Mouse (Mus musculus) left cerebral cortex, adult 2 months (tissue): ENCODE results near the gene Srsf7. TPM values are rescaled to one million over a fixed set of nuclear protein-coding genes. Genes with fewer than 3 reads are reported as not detected.

Experiments used
- DNase-seq, 2 experiments: peaks; one replicate each; pipeline ENCODE4 v3.0.0; 2021 to 2022; ENCODE audit warnings: low spot score in 2 of 2, mixed read lengths in 1 of 2; ENCODE audit errors: extremely low spot score in 1 of 2
- H3K27ac ChIP-seq: fragments of 200-600 bp; 2 replicates; pipeline ENCODE4 v1.8.1; 2022
- H3K4me3 ChIP-seq: fragments of 200-600 bp; 2 replicates; pipeline ENCODE4 v1.8.1; 2022
- CTCF ChIP-seq: fragments of 200-600 bp; IDR thresholded peaks from 2 replicates; pipeline ENCODE4 v1.8.1; 2022; ENCODE audit warnings: antibody characterized with exemption, mild to moderate bottlenecking, moderate library complexity
- intact Hi-C: fragments of 180-260 bp; cut with DNase I; formaldehyde crosslinking; loops from one replicate; pipeline ENCODE4 v1.15.1; 2025
- total RNA-seq, 2 experiments: library from RNA; stranded (reverse); gene quantifications; 2 replicates each; pipeline ENCODE4 v1.2.3; 2021

Srsf7 gene
- total RNA-seq, 2 experiments from 2014 or later: 103 to 115 TPM

DNA sequence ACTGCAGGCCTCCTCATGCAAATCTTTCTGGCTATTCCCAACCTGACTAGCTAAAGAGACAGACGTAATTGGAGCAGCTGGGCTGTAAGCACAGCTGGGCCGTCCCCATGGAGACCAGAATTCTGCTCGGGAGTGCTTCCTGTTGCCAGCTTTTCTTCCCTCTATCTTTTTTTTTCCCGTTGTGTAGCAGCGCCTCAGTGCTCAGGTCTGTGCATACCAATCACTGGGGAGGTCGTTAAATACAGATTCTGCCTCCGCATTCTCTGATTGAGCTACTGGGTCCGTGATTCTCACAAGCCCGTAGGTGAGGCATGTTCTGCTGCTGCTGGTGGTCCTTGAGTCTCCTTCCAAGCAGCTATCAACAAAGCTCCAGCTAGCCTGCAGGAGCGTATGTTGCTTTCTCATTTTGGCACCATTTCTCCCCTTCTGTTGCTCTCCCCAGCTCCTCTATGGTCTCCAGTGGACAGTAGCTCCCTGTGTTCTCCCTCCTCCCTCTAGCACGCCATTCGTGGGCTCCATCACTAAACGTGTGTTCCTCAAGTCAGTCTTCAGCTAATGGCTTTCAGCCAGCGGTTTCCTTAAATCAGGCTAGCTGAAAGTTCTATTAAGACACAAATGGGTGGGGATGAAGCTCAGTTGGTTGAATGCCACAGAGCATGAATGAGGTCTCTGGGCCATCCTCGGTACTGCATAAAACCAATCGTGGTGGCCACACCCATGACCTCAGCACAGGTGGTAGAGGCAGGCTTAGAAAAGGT is 38.5 kb downstream of the Srsf7 start:
- peak; percentile 51 to 68 for DNase-seq
- TF ChIP-seq CTCF: no peak
- Histone ChIP-seq H3K4me3 (peak overlapping the region; percentile 22), H3K27ac (peak overlapping the region; percentile 92)
- intact Hi-C loops: loop anchor here (1.0 to 2.0 kb wide), 2 partner anchors 42 to 108 kb away; no protein-coding TSS in a partner anchor

GRCm38 (mm10) chr17:80167851-80168251 is 39.3 kb downstream of the Srsf7 start:
- peak overlapping the region; percentile 22; the same call in 1 of the 2 replicates for H3K4me3 ChIP-seq
- H3K27ac ChIP-seq: peak overlapping the region; percentile 92
- intact Hi-C loops: loop anchor here (1.0 to 2.0 kb wide), 2 partner anchors 42 to 107 kb away; no protein-coding TSS in a partner anchor
- peak; percentile 37 to 49 for DNase-seq
- no peak for TF ChIP-seq CTCF

- intact Hi-C loops: no loop called here
- Histone ChIP-seq H3K4me3 (no peak overlapping the region), H3K27ac (peak overlapping the region; percentile 92)
- no peak for TF ChIP-seq CTCF
- no peak for DNase-seq
These were observed 39.7 kb downstream of the Srsf7 start for GRCm38 (mm10) chr17:80167436-80167835.

DNA sequence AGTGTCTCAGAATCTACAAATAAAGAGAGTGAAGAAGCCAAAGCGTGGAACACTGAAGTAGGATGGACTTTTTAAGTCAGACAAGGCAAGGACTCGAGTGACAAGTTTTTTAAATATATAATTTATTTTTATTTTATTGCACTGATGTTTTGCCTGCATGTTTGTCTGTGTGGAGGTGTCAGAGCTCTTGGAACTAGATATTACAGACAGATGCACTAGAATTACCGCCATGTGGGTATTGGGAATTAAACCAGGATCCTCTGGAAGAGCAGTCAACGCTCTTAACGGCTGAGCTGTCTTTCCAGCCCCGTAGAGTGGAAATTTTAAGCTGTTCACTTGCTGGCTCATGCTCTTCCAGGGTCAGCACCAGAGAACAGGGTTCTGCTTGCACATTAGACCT is 40.8 kb downstream of the Srsf7 start:
- no peak for DNase-seq
- intact Hi-C loops: no loop called here
- no peak for TF ChIP-seq CTCF
- no peak overlapping the region for H3K4me3 ChIP-seq
- peak overlapping the region; percentile 92 for H3K27ac ChIP-seq

GRCm38 (mm10) chr17:80165741-80166140 is 41.4 kb downstream of the Srsf7 start:
- no peak overlapping the region for H3K4me3 ChIP-seq
- intact Hi-C loops: loop anchor here (1.0 kb wide), 1 partner anchor 81 kb away; no protein-coding TSS in a partner anchor
- DNase-seq: peak; percentile 54 to 64
- H3K27ac ChIP-seq: peak overlapping the region; percentile 92
- no peak; the same call in 1 of the 2 replicates for TF ChIP-seq CTCF

GRCm38 (mm10) chr17:80163991-80164390 is 43.1 kb downstream of the Srsf7 start:
- DNase-seq: no peak
- no peak for TF ChIP-seq CTCF
- Histone ChIP-seq H3K4me3 (no peak overlapping the region), H3K27ac (no peak overlapping the region)
- intact Hi-C loops: no loop called here

DNA sequence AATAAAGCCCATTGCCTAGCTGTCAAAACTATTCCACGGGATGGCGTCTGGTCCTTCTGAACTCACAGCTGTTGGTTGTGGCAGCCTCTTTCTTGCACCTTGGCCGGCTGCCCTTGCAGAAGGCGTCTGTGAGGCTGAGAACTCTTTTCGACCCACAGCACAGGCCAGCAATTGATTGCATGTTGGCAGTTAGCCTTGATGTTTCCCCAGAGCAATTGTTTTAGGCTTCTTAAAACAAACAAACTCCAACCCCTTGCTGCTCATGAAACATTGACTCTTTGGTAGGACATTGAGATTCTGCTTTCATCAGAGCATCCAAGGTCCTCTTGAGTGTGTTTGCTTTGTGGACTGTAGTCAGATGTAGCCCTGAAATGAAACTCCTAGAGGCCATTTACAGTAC is 46.7 kb downstream of the Srsf7 start:
- H3K27ac ChIP-seq: no peak overlapping the region
- H3K4me3 ChIP-seq: no peak overlapping the region
- peak; percentile 38 to 59 for DNase-seq
- intact Hi-C loops: no loop called here
- no peak for TF ChIP-seq CTCF

DNA sequence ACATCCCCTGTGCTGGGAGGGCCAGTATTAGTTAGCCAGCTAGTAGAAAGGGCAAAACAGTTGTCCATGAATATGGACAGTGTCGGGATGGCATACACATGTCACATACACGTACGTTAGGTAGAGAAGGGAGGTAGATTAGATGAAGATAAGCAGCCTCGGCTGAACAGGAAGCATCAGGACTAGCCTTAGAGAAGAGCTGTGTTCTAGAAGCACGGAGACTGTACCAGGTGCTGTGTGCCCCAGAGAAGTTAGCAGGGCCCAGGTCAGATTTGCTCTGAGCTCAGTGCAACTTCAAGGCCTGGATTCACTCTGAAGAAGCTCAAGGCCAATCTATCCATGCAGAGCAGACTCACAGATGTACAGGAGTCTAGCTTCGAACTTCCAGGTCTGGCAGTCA is 49.6 kb downstream of the Srsf7 start:
- no peak for TF ChIP-seq CTCF
- Histone ChIP-seq H3K4me3 (no peak overlapping the region), H3K27ac (no peak overlapping the region)
- intact Hi-C loops: no loop called here
- no peak for DNase-seq

DNA sequence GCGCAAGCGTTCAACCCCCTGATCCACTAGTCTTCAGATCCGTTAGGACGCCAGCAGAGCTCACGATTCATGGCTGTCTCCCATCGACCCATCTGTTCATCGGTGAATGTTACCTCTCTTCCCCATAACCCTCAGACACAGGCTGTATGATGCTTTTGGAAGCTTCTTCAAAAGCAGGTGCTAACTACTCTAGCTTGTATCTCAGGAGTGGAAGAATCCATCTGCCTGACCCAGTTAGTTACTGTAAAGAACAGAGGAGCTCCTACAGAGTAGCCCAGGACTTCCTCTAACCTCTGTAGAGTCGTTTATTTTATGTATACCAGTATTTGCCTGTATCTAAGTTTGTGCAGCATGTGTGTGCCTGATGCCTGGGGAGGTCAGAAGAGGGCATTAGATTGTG is 50.2 kb downstream of the Srsf7 start:
- intact Hi-C loops: no loop called here
- DNase-seq: no peak
- TF ChIP-seq CTCF: no peak
- no peak overlapping the region for H3K4me3 ChIP-seq
- no peak overlapping the region for H3K27ac ChIP-seq

- Histone ChIP-seq H3K4me3 (no peak overlapping the region), H3K27ac (no peak overlapping the region)
- intact Hi-C loops: no loop called here
- DNase-seq: no peak
- TF ChIP-seq CTCF: no peak
These were observed 53.5 kb downstream of the Srsf7 start for GRCm38 (mm10) chr17:80153631-80154030.

- TF ChIP-seq CTCF: no peak
- Histone ChIP-seq H3K4me3 (no peak overlapping the region), H3K27ac (no peak overlapping the region)
- no peak for DNase-seq
- intact Hi-C loops: no loop called here
These were observed 54.1 kb downstream of the Srsf7 start for GRCm38 (mm10) chr17:80152767-80153630.

DNA sequence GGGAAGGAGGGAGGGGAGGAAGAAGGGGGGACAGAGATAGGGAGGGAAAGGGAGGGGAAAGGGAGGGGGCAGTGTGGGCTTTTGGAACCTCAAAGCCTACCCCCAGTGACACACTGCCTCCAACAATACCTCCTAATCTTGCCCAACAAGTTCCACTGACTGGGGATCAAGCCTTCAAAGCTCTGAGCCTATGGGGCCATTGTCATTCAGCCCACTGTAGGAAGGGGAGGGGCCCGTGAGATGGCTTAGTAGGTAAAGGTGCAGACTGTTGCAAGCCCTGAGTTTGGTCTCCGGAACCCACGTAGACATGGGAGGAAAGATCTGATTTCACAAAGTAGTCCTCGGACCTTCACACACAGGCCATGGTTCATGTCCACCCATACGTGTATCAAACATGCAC is 55.8 kb downstream of the Srsf7 start:
- no peak overlapping the region for H3K27ac ChIP-seq
- H3K4me3 ChIP-seq: no peak overlapping the region
- no peak for DNase-seq
- intact Hi-C loops: no loop called here
- no peak for TF ChIP-seq CTCF

Other genes starting within 250 kb of the Srsf7 start
- 10 to 100 TPM; 64.0 to 66.9 TPM for gene Hnrnpll, start 145.0 kb downstream of the Srsf7 start, total RNA-seq
- gene Galm, start 79.8 kb downstream of the Srsf7 start, total RNA-seq: 1 to 10 TPM; 1.8 to 2.6 TPM
- gene Ttc39d, start 153 bp upstream of the Srsf7 start, total RNA-seq: under 1 TPM in 1 of 2 experiments, not detected in 1; 0.18 TPM
- 1 to 10 TPM; 5.3 to 5.9 TPM for gene Gemin6, start 17.1 kb upstream of the Srsf7 start, total RNA-seq
- 10 to 100 TPM; 15.6 to 16.3 TPM for gene Morn2, start 82.9 kb upstream of the Srsf7 start, total RNA-seq
- gene Dhx57, start 83.2 kb upstream of the Srsf7 start, total RNA-seq: 10 to 100 TPM; 40.7 to 45.1 TPM
- gene Arhgef33, start 100.1 kb upstream of the Srsf7 start, total RNA-seq: 1 to 10 TPM; 2.5 to 2.8 TPM
- 1 to 10 TPM; 1.4 to 2.4 TPM for gene Gm10190, start 166.2 kb upstream of the Srsf7 start, total RNA-seq